Mouse (Mus musculus): ENCODE results near the gene Hal. TPM values are rescaled to one million over a fixed set of nuclear protein-coding genes. Genes with fewer than 3 reads are reported as not detected.

Hal gene
- polyA plus RNA-seq (2012; rRNA removed): 0.13 and 0.18 TPM in 2 replicates

DNA sequence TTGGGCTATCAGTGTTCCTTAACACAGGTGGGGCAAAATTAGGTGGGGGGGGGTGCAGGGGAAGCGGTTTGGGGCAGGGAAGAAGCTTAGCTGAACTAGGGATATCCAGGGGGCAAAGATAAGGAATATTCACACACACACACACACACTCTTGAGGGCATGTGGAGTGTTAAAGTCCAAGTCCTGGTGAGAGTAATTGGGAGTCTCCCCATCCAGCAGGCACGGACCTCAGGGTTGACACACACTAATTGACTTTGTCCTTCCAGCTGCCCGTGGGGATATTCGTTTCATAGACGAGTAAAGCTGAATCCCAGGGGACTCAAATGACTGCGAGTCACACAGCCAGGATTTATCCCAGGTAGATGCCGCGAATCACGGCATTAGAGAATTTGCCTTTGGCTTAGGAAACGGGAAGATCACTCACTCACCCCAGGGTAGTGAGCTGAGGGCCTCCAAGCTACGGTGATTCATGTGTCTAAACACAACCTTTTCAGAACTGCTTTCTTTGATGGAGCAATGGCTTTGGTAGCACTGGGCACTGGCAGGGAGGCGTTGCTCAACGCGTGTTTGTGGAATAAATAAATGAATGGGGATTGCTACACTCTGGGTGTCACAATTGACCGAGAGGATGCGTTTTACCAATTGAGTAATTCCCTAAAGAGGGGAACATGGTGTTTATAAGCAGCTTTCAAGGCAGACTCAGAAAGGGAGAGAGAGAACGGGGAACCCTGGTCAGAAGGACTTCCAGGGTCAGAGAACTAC is at the start of gene Hal:
Hal (plus strand) TSS at position 703 of the 762 bp plus-strand sequence.
- peak; percentile 18 for DNase-seq (ENCODE audit: low read depth)
- TF ChIP-seq CTCF (IDR thresholded peaks at IDR 0.05; ENCODE audit: borderline replicate concordance, extremely low read depth, insufficient read depth, insufficient read length): no peak
- no peak for TF ChIP-seq POLR2A (IDR thresholded peaks at IDR 0.05; ENCODE audit: borderline replicate concordance, extremely low read depth, insufficient read depth, insufficient read length, poor library complexity, severe bottlenecking)

DNA sequence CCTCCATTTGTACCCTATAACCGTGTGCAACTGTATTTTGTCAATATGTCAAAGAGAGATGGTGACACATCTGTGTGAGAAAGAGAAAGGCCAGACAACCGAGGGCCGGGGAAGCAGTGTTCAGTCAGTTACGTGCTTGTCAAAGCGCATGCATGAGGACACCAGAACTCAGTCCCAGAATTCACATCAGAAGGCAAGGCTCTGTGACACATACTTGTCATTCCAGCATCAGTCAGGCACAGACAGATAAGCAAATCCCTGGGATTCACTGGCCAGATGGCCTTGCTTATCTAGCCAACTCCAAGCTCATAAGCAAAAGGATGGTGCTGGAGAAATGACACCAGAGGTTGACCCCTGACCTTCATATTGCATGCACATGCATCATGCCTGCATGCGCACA is 47.1 kb upstream of the Hal start:
- TF ChIP-seq CTCF (IDR thresholded peaks at IDR 0.05; ENCODE audit: borderline replicate concordance, extremely low read depth, insufficient read depth, insufficient read length) (no peak), POLR2A (IDR thresholded peaks at IDR 0.05; ENCODE audit: borderline replicate concordance, extremely low read depth, insufficient read depth, insufficient read length, poor library complexity, severe bottlenecking) (no peak)

GRCm38 (mm10) chr10:93442183-93442582 is 46.4 kb upstream of the Hal start:
- no peak for DNase-seq (ENCODE audit: low read depth)
- TF ChIP-seq CTCF (IDR thresholded peaks at IDR 0.05; ENCODE audit: borderline replicate concordance, extremely low read depth, insufficient read depth, insufficient read length) (no peak), POLR2A (IDR thresholded peaks at IDR 0.05; ENCODE audit: borderline replicate concordance, extremely low read depth, insufficient read depth, insufficient read length, poor library complexity, severe bottlenecking) (no peak)

More for the DNA sequence above, 47.1 kb upstream of the Hal start:
- no peak for DNase-seq (ENCODE audit: low read depth)

DNA sequence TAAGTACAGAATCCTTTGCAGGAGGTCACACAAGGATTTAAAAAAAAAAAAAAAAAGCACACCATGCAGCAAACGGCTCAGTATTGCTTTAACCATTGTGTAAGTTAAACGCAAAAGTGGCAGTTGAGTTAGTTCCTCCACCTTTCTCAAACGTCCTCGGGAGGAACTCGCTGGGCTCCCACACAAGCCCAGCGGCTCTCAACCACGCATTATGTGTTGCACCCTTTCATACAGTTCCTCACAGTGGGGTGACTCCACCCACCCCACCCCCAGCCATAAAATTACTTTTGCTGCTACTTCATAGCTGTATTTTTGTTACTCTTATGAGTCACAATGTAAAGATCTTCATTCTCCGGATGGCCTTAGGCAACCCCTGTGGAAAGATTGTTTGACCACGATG is 44.2 kb upstream of the Hal start:
- no peak for DNase-seq (ENCODE audit: low read depth)

DNA sequence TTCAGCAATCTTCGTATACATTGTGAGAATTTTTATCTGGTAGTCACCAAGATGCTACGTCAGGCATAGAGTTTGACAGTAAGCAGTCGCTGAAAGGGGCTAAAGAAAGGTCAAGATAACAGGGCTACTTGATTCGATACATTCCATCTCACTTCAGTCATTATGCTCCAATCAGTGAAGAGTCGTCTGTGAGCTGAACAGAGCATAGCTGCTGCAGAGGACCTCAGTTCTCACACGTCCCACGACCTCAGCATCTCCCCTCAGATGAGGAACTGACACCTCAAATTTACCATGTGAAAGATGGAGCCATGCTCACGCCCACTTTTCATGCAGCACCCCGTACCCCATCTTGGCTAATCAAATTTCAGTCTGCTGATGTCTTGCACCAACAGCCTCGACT is 41.2 kb upstream of the Hal start:
- TF ChIP-seq CTCF (IDR thresholded peaks at IDR 0.05; ENCODE audit: borderline replicate concordance, extremely low read depth, insufficient read depth, insufficient read length) (no peak), POLR2A (IDR thresholded peaks at IDR 0.05; ENCODE audit: borderline replicate concordance, extremely low read depth, insufficient read depth, insufficient read length, poor library complexity, severe bottlenecking) (no peak)

More for the DNA sequence above, 44.2 kb upstream of the Hal start:
- TF ChIP-seq POLR2A (IDR thresholded peaks at IDR 0.05; ENCODE audit: borderline replicate concordance, extremely low read depth, insufficient read depth, insufficient read length, poor library complexity, severe bottlenecking) (no peak), CTCF (IDR thresholded peaks at IDR 0.05; ENCODE audit: borderline replicate concordance, extremely low read depth, insufficient read depth, insufficient read length) (no peak)

DNA sequence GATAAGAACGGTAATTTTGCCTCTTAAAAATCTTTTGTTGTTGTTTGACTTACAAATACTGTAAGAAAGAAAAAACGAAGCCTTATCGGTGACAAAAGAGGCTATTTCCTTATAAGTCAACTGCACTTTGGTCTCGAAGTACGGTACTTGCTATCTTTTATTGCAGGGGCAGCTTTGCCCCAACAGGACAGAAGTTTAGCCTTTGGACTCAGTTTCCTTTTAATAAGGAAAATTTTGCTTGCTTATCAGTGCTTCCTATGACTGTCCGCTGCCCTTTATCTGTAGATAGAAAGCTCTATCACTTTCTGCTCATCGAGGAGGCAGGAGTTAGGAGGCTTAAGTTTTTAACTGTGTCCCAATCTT is 33.9 kb upstream of the Hal start:
- no peak for TF ChIP-seq CTCF (IDR thresholded peaks at IDR 0.05; ENCODE audit: borderline replicate concordance, extremely low read depth, insufficient read depth, insufficient read length)
- no peak for TF ChIP-seq POLR2A (IDR thresholded peaks at IDR 0.05; ENCODE audit: borderline replicate concordance, extremely low read depth, insufficient read depth, insufficient read length, poor library complexity, severe bottlenecking)
- peak; percentile 10 for DNase-seq (ENCODE audit: low read depth)

More for the DNA sequence above, 41.2 kb upstream of the Hal start:
- no peak for DNase-seq (ENCODE audit: low read depth)

DNA sequence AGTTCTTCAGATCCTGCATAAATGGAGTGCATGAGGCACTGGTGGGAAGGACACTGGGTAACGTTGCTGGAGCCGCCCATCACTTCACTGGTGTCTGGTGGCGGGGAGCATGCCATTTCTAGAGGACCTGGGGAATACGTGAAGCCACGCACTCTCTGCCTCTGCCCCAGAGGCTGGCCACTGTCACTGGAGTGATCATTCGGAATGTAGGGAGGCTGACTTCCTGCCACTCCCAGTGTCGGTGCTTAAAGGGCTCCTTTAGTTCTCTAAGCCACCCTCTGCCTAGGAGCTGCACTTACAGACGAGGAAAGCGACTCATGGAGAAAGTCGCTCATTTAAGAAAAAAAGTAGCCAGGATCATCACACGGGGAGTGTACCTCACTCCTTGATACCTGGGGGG is 28.5 kb upstream of the Hal start:
- no peak for TF ChIP-seq POLR2A (IDR thresholded peaks at IDR 0.05; ENCODE audit: borderline replicate concordance, extremely low read depth, insufficient read depth, insufficient read length, poor library complexity, severe bottlenecking)
- TF ChIP-seq CTCF (IDR thresholded peaks at IDR 0.05; ENCODE audit: borderline replicate concordance, extremely low read depth, insufficient read depth, insufficient read length): no peak
- DNase-seq (ENCODE audit: low read depth): no peak

DNA sequence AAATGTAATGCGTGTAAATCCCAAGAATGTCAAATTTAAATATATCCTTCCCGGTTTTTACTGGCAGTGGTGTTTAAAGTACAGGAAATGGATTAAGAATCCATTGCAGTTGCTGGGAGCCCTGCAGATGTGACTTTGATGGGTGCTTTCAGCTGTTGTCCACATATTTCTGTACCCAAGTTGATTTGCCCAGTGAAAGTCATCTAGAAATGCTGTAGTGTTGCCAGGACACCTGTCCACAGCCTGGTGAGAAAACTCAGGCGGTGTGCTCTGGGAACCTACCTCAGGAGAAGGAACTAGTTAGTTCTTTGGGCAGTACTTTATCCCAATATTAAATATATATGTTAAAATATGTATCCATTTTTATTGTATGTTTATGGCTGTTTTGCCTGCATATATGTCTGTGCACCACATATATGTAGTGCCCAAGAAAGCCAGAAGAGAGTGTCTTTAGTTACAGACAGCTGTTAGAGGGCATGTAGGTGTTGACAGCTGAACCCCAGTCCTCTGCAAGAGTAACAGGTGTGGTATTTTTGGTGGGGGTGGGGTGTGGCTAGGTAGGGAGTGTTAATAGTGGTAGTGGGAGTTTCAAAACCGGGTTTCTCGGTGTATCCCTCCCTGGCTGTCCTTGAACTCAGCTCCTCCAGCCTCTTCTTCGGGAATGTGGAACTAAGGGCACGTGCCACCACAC is 25.7 kb upstream of the Hal start:
- TF ChIP-seq CTCF (IDR thresholded peaks at IDR 0.05; ENCODE audit: borderline replicate concordance, extremely low read depth, insufficient read depth, insufficient read length) (no peak), POLR2A (IDR thresholded peaks at IDR 0.05; ENCODE audit: borderline replicate concordance, extremely low read depth, insufficient read depth, insufficient read length, poor library complexity, severe bottlenecking) (no peak)
- DNase-seq (ENCODE audit: low read depth): no peak

DNA sequence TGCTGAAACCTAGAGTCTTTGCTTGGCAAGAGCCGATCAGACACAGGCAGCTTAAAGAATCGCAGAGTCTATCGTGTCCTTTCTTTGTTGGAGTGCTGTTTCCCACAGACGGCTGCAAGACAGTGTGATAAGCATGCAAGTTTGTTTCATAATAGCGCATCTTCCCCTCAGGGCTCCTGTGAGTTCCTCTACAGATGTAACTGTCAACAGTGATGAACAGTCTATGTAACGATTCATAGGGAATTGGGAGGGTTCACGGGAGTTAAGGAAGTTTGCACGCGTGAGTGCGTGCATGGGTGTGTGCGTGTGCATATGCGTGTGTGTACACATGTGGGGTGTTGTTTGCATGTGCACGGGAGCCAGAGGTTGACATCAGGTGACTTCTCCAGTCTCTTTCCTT is 25.0 kb upstream of the Hal start:
- DNase-seq (ENCODE audit: low read depth): no peak
- no peak for TF ChIP-seq CTCF (IDR thresholded peaks at IDR 0.05; ENCODE audit: borderline replicate concordance, extremely low read depth, insufficient read depth, insufficient read length)
- TF ChIP-seq POLR2A (IDR thresholded peaks at IDR 0.05; ENCODE audit: borderline replicate concordance, extremely low read depth, insufficient read depth, insufficient read length, poor library complexity, severe bottlenecking): no peak

DNA sequence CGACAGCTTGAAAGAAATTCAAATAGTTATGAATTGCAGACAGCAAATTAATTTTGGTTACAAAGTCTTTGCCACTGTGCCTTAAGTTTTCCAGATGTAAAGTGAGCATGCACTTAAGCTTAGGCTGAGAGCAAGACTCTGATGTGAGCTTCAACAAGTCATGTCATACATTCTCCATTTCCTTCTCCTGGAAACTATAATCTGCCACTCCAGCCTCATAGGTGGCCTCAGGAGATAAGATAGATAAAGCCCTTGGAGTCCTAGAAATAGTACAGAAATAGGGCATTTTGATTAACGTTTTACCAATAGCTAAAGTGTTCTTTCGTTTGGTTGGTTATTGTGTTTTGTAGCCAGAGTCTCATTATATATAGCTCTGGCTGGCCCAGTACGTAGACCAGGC is 21.3 kb upstream of the Hal start:
- no peak for DNase-seq (ENCODE audit: low read depth)
- TF ChIP-seq POLR2A (IDR thresholded peaks at IDR 0.05; ENCODE audit: borderline replicate concordance, extremely low read depth, insufficient read depth, insufficient read length, poor library complexity, severe bottlenecking) (no peak), CTCF (IDR thresholded peaks at IDR 0.05; ENCODE audit: borderline replicate concordance, extremely low read depth, insufficient read depth, insufficient read length) (no peak)

DNA sequence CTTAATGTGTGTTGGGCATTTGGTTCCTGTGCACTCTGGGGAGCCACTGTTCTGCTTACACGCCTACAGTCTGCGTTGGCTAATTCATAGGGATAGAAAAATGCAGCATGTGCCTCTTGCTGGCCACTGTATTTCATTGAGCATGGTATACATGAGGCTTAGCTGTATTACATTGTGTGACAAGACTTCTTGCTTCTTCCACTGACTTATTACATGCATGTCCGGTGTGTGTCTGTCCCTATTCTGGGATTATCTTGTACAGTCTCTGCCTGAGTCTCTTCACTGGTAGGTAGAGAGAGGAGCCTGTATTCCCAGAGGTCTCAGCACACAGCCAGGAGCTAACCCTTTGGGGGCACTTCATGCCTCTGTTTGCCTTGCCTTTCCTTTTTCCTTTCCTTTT is 20.8 kb upstream of the Hal start:
- no peak for TF ChIP-seq CTCF (IDR thresholded peaks at IDR 0.05; ENCODE audit: borderline replicate concordance, extremely low read depth, insufficient read depth, insufficient read length)
- TF ChIP-seq POLR2A (IDR thresholded peaks at IDR 0.05; ENCODE audit: borderline replicate concordance, extremely low read depth, insufficient read depth, insufficient read length, poor library complexity, severe bottlenecking): no peak
- DNase-seq (ENCODE audit: low read depth): no peak

DNA sequence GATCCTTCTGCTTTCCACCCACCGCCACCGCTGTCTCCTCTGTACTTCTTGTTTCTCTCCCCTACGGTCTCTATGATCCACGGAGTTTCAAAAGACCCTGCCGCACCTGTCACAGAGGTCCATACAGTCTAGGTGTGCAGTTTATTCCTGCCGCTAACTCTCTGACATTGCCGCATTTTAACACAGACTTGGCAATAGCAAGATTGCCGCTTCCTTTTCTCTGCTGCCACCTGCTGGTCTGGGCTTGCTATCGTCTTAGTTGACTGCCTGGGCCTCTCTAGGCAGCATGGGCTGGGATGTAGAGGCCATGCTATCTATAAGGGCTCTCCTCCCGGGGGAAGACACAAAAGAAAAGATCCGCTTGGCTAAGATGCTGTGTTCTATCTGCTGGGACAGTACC is 17.2 kb upstream of the Hal start:
- DNase-seq (ENCODE audit: low read depth): peak; percentile 91
- peak; percentile 92 for TF ChIP-seq CTCF (IDR thresholded peaks at IDR 0.05; ENCODE audit: borderline replicate concordance, extremely low read depth, insufficient read depth, insufficient read length)
- TF ChIP-seq POLR2A (IDR thresholded peaks at IDR 0.05; ENCODE audit: borderline replicate concordance, extremely low read depth, insufficient read depth, insufficient read length, poor library complexity, severe bottlenecking): no peak

All from brain, embryonic 14.5 days (tissue).